Mouse (Mus musculus) 3T3-L1 (cell line): ENCODE measurements around the gene Gm21833.
"Not testable (repeated sequence)": the region's sequence is repeated elsewhere in the genome, so short reads cannot be mapped to it uniquely, and the experiment has no call there.

Source experiments
- DNase-seq: peaks from one replicate; pipeline ENCODE4 v3.0.0-alpha.2; 2015; ENCODE audit warnings: low read depth, low spot score

Gene Gm21833

GRCm38 (mm10) chr16:82828082-82828481 lies at the start of gene Gm21833:
Gm21833 (plus strand) TSS chr16:82828382.
- not testable (repeated sequence) for DNase-seq

DNA sequence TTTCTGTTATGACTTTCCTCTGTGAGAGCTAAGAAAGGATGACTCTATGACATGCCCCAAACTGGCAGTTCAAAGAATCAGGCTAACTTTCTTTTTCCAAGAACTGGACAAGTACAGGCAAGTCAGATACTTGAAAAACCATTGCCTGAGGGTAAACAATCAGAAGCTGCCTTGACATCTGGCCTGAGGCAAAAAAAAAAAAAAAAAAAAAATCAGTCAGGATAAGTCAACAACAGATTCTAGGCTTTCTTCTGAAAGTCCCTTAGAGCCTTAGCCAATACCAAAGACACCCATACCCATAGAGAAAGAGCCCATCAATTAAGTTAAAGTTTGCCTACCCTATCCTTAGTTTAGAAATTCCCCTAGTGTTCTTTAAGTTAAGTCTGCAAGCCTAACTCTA lies 38.7 kb upstream of the Gm21833 start:
- no peak for DNase-seq

DNA sequence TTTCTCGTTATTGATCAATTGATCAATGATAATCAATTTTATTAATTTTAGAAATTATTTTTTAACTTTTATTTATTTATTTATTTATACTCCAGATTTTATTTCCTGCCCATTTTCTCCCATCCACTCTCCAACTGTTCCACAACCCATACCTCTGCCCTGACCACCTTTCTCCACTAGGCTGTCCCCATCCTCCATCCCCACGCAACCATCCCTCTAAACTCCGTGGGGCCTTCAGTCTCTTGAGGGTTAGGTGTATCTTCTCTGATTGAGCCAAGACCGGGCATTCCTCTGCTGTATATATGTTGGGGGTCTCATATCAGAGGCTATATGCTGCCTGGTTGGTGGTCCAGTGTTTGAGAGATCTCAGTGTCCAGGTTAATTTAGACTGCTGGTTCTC lies 31.7 kb upstream of the Gm21833 start:
- DNase-seq: no peak

DNA sequence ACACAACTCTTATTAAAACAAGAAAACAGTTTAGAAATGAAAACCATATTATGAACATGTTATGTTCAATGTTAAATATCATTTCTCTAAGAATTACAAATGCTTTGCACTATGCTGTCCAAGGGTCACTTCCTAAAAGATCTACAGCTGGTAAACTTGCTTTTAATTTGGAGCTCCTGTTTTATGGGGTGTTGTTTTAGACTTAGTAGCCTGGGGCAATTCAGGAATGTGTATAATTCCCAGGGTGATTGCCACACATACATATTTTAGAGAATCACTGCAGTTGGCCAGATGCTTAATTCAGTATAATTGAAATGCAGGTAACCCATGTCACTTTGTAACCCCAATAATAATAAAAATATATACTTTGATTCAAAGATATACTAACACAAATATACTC lies 12.9 kb upstream of the Gm21833 start:
- no peak for DNase-seq

- no peak for DNase-seq
Observed at GRCm38 (mm10) chr16:82816615-82817014, 11.6 kb upstream of the Gm21833 start.

DNA sequence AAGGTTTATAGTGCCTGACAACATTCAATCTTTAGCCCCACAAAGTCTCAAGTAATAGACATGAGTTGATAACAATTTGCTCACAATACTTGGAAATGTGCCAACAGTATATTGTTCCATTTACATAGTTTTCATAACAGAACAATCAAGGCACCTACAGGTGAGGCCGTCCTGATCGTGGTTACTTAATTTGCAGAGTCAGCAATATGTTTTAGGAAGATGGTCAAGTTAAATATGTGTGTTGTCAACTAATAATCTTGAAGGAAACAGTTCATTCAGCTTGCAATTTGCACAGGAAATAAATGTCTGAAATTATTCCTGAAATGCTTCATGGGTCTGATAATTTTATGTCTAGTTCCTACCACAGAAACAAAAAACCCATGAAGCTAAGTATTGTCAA lies 27.6 kb downstream of the Gm21833 start:
- no peak for DNase-seq

DNA sequence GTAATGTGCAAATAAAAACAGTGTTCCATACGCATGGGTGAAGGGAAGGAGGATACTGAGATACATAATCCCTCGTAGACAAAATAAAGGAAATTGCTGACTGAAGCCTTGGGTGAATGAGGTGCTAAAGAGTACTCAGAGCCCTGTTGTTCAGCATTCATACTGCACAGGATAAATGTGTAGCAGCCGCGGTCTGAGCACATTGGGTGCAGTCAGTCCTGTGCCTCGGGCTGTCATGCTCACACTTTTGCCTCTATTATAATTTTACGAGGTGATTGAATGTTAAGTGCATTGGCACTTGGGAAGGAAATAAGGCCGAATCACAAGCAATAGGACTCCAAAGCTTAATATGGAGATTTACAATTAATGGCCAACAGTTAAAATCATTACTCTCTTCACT lies 36.4 kb downstream of the Gm21833 start:
- DNase-seq: no peak
